Mouse (Mus musculus) cerebellum, adult 18-20 months (tissue): ENCODE measurements around the gene Foxm1.

Source experiments
- DNase-seq, 2 experiments: peaks; one replicate each; pipeline ENCODE4 v3.0.0; 2021

Gene Foxm1

GRCm38 (mm10) chr6:128362381-128363006, at the start of gene Foxm1, which contains the start of gene Rhno1:
TSS of gene Foxm1 (plus strand) at chr6:128362967.
TSS of gene Rhno1 (minus strand) at chr6:128362911.
- DNase-seq = peak; percentile 83 to 87

GRCm38 (mm10) chr6:128314796-128315195, 48.0 kb upstream of the Foxm1 start:
- DNase-seq = no peak

GRCm38 (mm10) chr6:128315597-128315996, 47.2 kb upstream of the Foxm1 start:
- DNase-seq = no peak

GRCm38 (mm10) chr6:128318317-128318716, 44.5 kb upstream of the Foxm1 start:
- peak; percentile 72 to 78 for DNase-seq

GRCm38 (mm10) chr6:128334397-128335124, 28.2 kb upstream of the Foxm1 start:
- peak; percentile 79 to 88 for DNase-seq

GRCm38 (mm10) chr6:128337467-128337866, 25.3 kb upstream of the Foxm1 start:
- DNase-seq = no peak

- DNase-seq = no peak
Observed at GRCm38 (mm10) chr6:128338876-128339275, 23.9 kb upstream of the Foxm1 start.

GRCm38 (mm10) chr6:128341956-128342723, 20.6 kb upstream of the Foxm1 start:
- no peak for DNase-seq

GRCm38 (mm10) chr6:128345623-128346022, 17.1 kb upstream of the Foxm1 start:
- no peak for DNase-seq

GRCm38 (mm10) chr6:128346782-128347181, 16.0 kb upstream of the Foxm1 start:
- DNase-seq = no peak

GRCm38 (mm10) chr6:128349711-128350110, 13.1 kb upstream of the Foxm1 start:
- peak in 1 of 2 experiments; percentile 28 for DNase-seq

- no peak for DNase-seq
Observed at GRCm38 (mm10) chr6:128354140-128354539, 8.6 kb upstream of the Foxm1 start.

- peak; percentile 53 to 58 for DNase-seq
Observed at GRCm38 (mm10) chr6:128355201-128355681, 7.5 kb upstream of the Foxm1 start.

- DNase-seq = peak; percentile 99
Observed at GRCm38 (mm10) chr6:128355726-128356416, 6.9 kb upstream of the Foxm1 start, which contains the start of gene Tulp3. TSS of gene Tulp3 (minus strand) at chr6:128355851.

GRCm38 (mm10) chr6:128358999-128359398, 3.8 kb upstream of the Foxm1 start:
- DNase-seq = peak; percentile 62 to 77

- no peak for DNase-seq
Observed at GRCm38 (mm10) chr6:128361901-128362300, 866 bp upstream of the Foxm1 start.

GRCm38 (mm10) chr6:128363007-128363825, 449 bp downstream of the Foxm1 start:
- no peak for DNase-seq

GRCm38 (mm10) chr6:128364721-128365120, 2.0 kb downstream of the Foxm1 start:
- DNase-seq = no peak

- DNase-seq = no peak
Observed at GRCm38 (mm10) chr6:128366466-128366865, 3.7 kb downstream of the Foxm1 start.

- no peak for DNase-seq
Observed at GRCm38 (mm10) chr6:128370040-128370439, 7.3 kb downstream of the Foxm1 start.

- no peak for DNase-seq
Observed at GRCm38 (mm10) chr6:128375192-128375591, 12.4 kb downstream of the Foxm1 start, which contains the start of the genes Tex52 and Gm44596. TSS of gene Tex52 (plus strand) at chr6:128375456. TSS of gene Gm44596 (plus strand) at chr6:128375503.
